Mouse (Mus musculus) intestine, embryonic 16.5 days (tissue): ENCODE measurements at regions not wholly inside any gene's neighbourhood (a gene's known extent, or its start where the extent isn't known, plus 50 kb on each side); places are given as distances from the start of the nearest gene placed in this dataset. TPM values are rescaled to one million over a fixed set of nuclear protein-coding genes. Genes with fewer than 3 reads are reported as not detected.

ENCODE experiments used
- microRNA-seq: library from miRNA; unstranded; fragments of <30 nt; microRNA quantifications from one replicate; pipeline ENCODE4, GENCODE M21; 2016

Small RNA genes in the stretch of these regions (microRNA-seq; reads per million reads assigned to microRNA genes)
- not detected for gene Gm22194
